Mouse (Mus musculus) heart, embryonic 16.5 days (tissue): ENCODE results near the gene Tgif1. TPM values are rescaled to one million over a fixed set of nuclear protein-coding genes. Genes with fewer than 3 reads are reported as not detected.
A peak's percentile ranks its signal among the peaks of the same experiment; 100 is the strongest.

Experiments
- ATAC-seq: fragments of 200-750 bp; cut with Nextera tagmentation; replicated peaks from 2 replicates; pipeline ENCODE4 v1.8.0; 2017; ENCODE audit warnings: moderate number of reproducible peaks; ENCODE audit not compliant: insufficient read depth, low FRiP score; ENCODE audit errors: extremely low read depth
- H3K27ac ChIP-seq: fragments of 300-500 bp; sonication (generic); 2 replicates; pipeline ENCODE4 v1.5.1; 2014; ENCODE audit warnings: mild to moderate bottlenecking, low read length, control low read depth, moderate library complexity
- H3K27me3 ChIP-seq: fragments of 300-500 bp; sonication (generic); 2 replicates; pipeline ENCODE4 v1.6.1; 2014; ENCODE audit warnings: low read length, mixed read lengths; ENCODE audit not compliant: control insufficient read depth, insufficient read depth
- H3K36me3 ChIP-seq: fragments of 300-500 bp; sonication (generic); 2 replicates; pipeline ENCODE4 v1.6.1; 2014; ENCODE audit not compliant: control insufficient read depth, insufficient read depth
- H3K4me1 ChIP-seq: fragments of 300-500 bp; sonication (generic); 2 replicates; pipeline ENCODE4 v1.6.1; 2014; ENCODE audit warnings: low read length, mixed read lengths; ENCODE audit not compliant: control insufficient read depth, insufficient read depth
- H3K4me2 ChIP-seq: fragments of 300-500 bp; sonication (generic); 2 replicates; pipeline ENCODE4 v1.6.1; 2014; ENCODE audit warnings: low read depth, mild to moderate bottlenecking, control low read depth, low read length
- H3K4me3 ChIP-seq: fragments of 300-500 bp; sonication (generic); 2 replicates; pipeline ENCODE4 v1.5.1; 2014; ENCODE audit warnings: mild to moderate bottlenecking, control low read depth, low read length
- H3K9ac ChIP-seq: fragments of 300-500 bp; sonication (generic); 2 replicates; pipeline ENCODE4 v1.6.1; 2014; ENCODE audit warnings: low read length, control low read depth
- H3K9me3 ChIP-seq: fragments of 300-500 bp; sonication (generic); replicated peaks from 2 replicates; pipeline ENCODE4 v1.6.1; 2016; ENCODE audit warnings: low read length; ENCODE audit not compliant: control insufficient read depth
- WGBS: fragments of 180-500 bp; shearing (Covaris S2); extraction: QIAGEN DNeasy Blood & Tissue Kit; methylation state at CpG from one replicate; pipeline ENCODE4 v1.1.7; 2014; 5-methylcytosine and 5-hydroxymethylcytosine counted together
- polyA plus RNA-seq: library from polyadenylated mRNA; unstranded; fragments of >200 nt; fragmentation: Nextera tagmentation; extraction: Ambion mirVana; gene quantifications from 2 replicates; pipeline ENCODE4 v1.2.1, GENCODE M21; 2015

Gene Tgif1
- polyA plus RNA-seq, 1 experiment from 2014 or later: 20.7 TPM

GRCm38 (mm10) chr17:70886641-70887391 is 33.5 kb upstream of the Tgif1 start:
- Histone ChIP-seq H3K27ac (no peak overlapping the region), H3K9ac (no peak overlapping the region), H3K27me3 (no peaks in the 10 kb centered on the region), H3K4me3 (no peak overlapping the region), H3K4me2 (no peak overlapping the region), H3K4me1 (no peaks in the 10 kb centered on the region), H3K36me3 (no peaks in the 10 kb centered on the region), H3K9me3 (no peaks in the 10 kb centered on the region)
- 83% methylated on average over 16 of the region's 16 CpGs for WGBS
- ATAC-seq: no peak

- Histone ChIP-seq H3K27me3 (no peaks in the 10 kb centered on the region), H3K27ac (no peak overlapping the region), H3K36me3 (no peaks in the 10 kb centered on the region), H3K4me2 (no peak overlapping the region), H3K9me3 (no peaks in the 10 kb centered on the region), H3K9ac (no peak overlapping the region), H3K4me3 (no peak overlapping the region), H3K4me1 (no peaks in the 10 kb centered on the region)
- 81% methylated on average over 5 of the region's 5 CpGs for WGBS
- ATAC-seq: no peak
These were observed 32.5 kb upstream of the Tgif1 start for GRCm38 (mm10) chr17:70885868-70886267.

GRCm38 (mm10) chr17:70881934-70882333 is 28.6 kb upstream of the Tgif1 start:
- ATAC-seq: no peak
- Histone ChIP-seq H3K9me3 (no peaks in the 10 kb centered on the region), H3K9ac (no peak overlapping the region), H3K36me3 (no peaks in the 10 kb centered on the region), H3K4me3 (no peak overlapping the region), H3K27me3 (no peaks in the 10 kb centered on the region), H3K4me1 (no peaks in the 10 kb centered on the region), H3K27ac (no peak overlapping the region), H3K4me2 (no peak overlapping the region)
- 78% methylated on average over 10 of the region's 10 CpGs for WGBS

GRCm38 (mm10) chr17:70881194-70881593 is 27.8 kb upstream of the Tgif1 start:
- H3K36me3 ChIP-seq: no peaks in the 10 kb centered on the region
- H3K27ac ChIP-seq: no peak overlapping the region
- no peak for ATAC-seq
- H3K4me2 ChIP-seq: no peak overlapping the region
- 65% methylated on average over 7 of the region's 7 CpGs for WGBS
- H3K9me3 ChIP-seq: no peaks in the 10 kb centered on the region
- no peak overlapping the region for H3K9ac ChIP-seq
- H3K4me1 ChIP-seq: no peaks in the 10 kb centered on the region
- no peak overlapping the region for H3K4me3 ChIP-seq
- H3K27me3 ChIP-seq: no peaks in the 10 kb centered on the region

- no peak for ATAC-seq
- H3K27me3 ChIP-seq: no peaks in the 10 kb centered on the region
- H3K27ac ChIP-seq: no peak overlapping the region
- no peaks in the 10 kb centered on the region for H3K9me3 ChIP-seq
- no peak overlapping the region for H3K9ac ChIP-seq
- H3K4me3 ChIP-seq: no peak overlapping the region
- H3K36me3 ChIP-seq: no peaks in the 10 kb centered on the region
- 0 out of 2 replicates have a peak, but pooled peaks cover 2% of the 10 kb centered on the region for H3K4me1 ChIP-seq
- H3K4me2 ChIP-seq: no peak overlapping the region
These were observed 24.9 kb upstream of the Tgif1 start for GRCm38 (mm10) chr17:70878237-70878636.

GRCm38 (mm10) chr17:70873778-70874124 is 20.4 kb upstream of the Tgif1 start:
- H3K36me3 ChIP-seq: no peaks in the 10 kb centered on the region
- H3K4me2 ChIP-seq: peak overlapping the region; percentile 59
- no peak overlapping the region for H3K27ac ChIP-seq
- 0 out of 2 replicates have a peak, but pooled peaks cover 2% of the 10 kb centered on the region for H3K4me1 ChIP-seq
- H3K9me3 ChIP-seq: no peaks in the 10 kb centered on the region
- H3K27me3 ChIP-seq: no peaks in the 10 kb centered on the region
- ATAC-seq: no peak
- no peak overlapping the region for H3K9ac ChIP-seq
- 47% methylated on average over 7 of the region's 7 CpGs for WGBS
- H3K4me3 ChIP-seq: peak overlapping the region; percentile 32

GRCm38 (mm10) chr17:70872936-70873777 is 19.8 kb upstream of the Tgif1 start:
- peak overlapping the region; percentile 59 for H3K4me2 ChIP-seq
- H3K4me1 ChIP-seq: 0 out of 2 replicates have a peak, but pooled peaks cover 2% of the 10 kb centered on the region
- H3K9me3 ChIP-seq: no peaks in the 10 kb centered on the region
- H3K27me3 ChIP-seq: no peaks in the 10 kb centered on the region
- no peaks in the 10 kb centered on the region for H3K36me3 ChIP-seq
- WGBS: 35% methylated on average over 21 of the region's 21 CpGs
- 0 out of 2 replicates have a peak, but pooled peaks have one; percentile 6 for ATAC-seq
- H3K27ac ChIP-seq: no peak overlapping the region
- H3K9ac ChIP-seq: peak overlapping the region; percentile 42
- H3K4me3 ChIP-seq: peak overlapping the region; percentile 32

- no peaks in the 10 kb centered on the region for H3K27me3 ChIP-seq
- H3K4me2 ChIP-seq: no peak overlapping the region
- H3K9ac ChIP-seq: no peak overlapping the region
- H3K27ac ChIP-seq: no peak overlapping the region
- 0 out of 2 replicates have a peak, but pooled peaks cover 2% of the 10 kb centered on the region for H3K4me1 ChIP-seq
- ATAC-seq: no peak
- WGBS: 33% methylated on average over 14 of the region's 14 CpGs
- H3K9me3 ChIP-seq: no peaks in the 10 kb centered on the region
- H3K4me3 ChIP-seq: no peak overlapping the region
- no peaks in the 10 kb centered on the region for H3K36me3 ChIP-seq
These were observed 19.0 kb upstream of the Tgif1 start for GRCm38 (mm10) chr17:70872094-70872929.
